Mouse (Mus musculus) regulatory T cell (primary cell): ENCODE measurements around the gene Vps72.
"Not testable (repeated sequence)": the region's sequence is repeated elsewhere in the genome, so short reads cannot be mapped to it uniquely, and the experiment has no call there.

ENCODE experiments used
- in situ Hi-C: fragments of 300-600 bp; cut with MboI, MseI; formaldehyde crosslinking; loops from one replicate; pipeline ENCODE4 v1.15.1; 2025; ENCODE audit warnings: high pct_unique_total_duplicates

The Vps72 gene

GRCm38 (mm10) chr3:95133680-95134101 lies 22.9 kb downstream of the Vps72 start, which contains the start of the genes Scnm1 and Lysmd1:
TSS of gene Scnm1 (minus strand) at chr3:95134011.
TSS of gene Lysmd1 (plus strand) at chr3:95134088.
- in situ Hi-C loops, result no loop called here

GRCm38 (mm10) chr3:95134133-95134532 lies 23.3 kb downstream of the Vps72 start:
- in situ Hi-C loops, result not testable (repeated sequence)

DNA sequence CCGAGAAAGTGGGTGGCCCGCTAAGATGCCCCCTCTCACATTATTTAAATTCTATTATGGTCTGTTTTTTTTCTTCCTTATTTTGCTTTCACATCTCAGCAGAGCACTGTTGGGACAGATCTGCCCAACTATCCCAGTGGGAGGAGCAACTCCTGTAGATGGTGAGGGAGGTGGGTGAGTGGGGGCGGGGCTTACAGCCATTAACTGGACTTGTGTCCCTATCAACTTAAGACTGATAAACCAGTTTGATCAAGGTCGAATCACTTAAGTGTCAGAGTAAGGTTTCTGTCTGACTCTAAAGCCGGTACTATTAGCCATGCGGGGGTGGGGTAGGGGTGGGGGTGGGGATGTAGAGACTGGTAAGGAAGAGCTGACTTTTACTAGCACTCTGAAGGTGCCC lies 24.2 kb downstream of the Vps72 start:
- in situ Hi-C loops, result loop anchor here (5.0 kb wide), 1 partner anchor 1208 kb away; no protein-coding TSS in a partner anchor

- in situ Hi-C loops, result loop anchor here (5.0 kb wide), 1 partner anchor 1208 kb away; no protein-coding TSS in a partner anchor
Measured at GRCm38 (mm10) chr3:95135433-95136052, 24.7 kb downstream of the Vps72 start.

- in situ Hi-C loops, result loop anchor here (5.0 kb wide), 1 partner anchor 1209 kb away; no protein-coding TSS in a partner anchor
Measured at GRCm38 (mm10) chr3:95136336-95136735, 25.5 kb downstream of the Vps72 start.

DNA sequence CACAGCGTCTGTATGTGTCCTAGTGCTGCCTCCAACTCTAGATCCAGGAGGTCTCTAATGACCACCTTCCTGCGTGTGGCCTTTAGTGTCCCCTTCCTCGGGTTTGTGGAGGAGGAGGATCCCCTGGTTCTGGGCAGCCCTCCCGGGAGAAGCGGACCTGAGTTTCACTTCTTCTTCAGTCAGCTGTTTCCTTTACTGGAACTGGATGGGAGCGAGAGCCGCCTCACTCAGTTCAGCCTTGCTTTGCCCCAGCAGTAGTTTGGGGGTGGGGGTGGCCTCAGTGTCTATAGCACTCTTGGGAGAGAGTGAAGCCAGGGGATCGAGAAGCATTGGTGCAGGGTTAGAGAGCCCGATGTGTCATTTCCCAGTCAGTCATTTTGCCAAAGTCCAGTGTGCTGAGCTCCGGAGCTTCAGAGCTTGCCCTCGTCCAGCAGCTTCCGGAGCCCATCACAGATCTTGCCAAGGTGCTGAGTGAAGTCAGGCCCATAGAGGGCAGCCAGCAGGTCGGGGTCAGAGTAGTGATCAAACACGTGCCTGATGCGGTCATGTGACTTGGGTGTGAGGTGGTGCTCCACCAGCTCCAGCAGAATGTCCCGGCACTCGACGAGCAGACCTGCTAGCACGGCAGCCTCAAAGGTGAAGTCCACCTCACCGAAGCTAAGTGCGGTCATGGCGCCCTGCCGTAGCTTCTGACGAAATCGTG lies 28.9 kb downstream of the Vps72 start:
- in situ Hi-C loops, result loop anchor here (5.0 kb wide), 1 partner anchor 1212 kb away; no protein-coding TSS in a partner anchor

- in situ Hi-C loops, result no loop called here
Measured at GRCm38 (mm10) chr3:95140289-95140595, 29.4 kb downstream of the Vps72 start.

DNA sequence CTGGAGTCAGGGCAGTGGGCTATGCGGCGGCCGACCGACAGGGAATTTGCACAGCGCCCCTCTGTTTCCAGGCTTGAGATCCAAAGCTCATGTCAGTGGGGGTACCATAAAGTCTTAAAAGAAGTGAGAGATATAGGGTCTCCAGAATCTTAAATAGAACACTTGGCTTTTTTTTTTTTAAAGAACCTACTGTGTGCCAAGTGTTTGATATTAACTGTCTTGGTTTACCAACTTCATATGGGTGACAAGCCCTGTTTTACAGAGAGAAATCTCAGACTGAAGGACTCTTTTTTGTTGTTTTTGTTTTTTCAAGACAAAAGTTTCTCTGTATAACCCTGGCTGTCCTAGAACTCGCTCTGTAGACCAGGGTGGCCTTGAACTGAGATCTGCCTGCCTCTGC lies 30.0 kb downstream of the Vps72 start:
- in situ Hi-C loops, result no loop called here

- in situ Hi-C loops, result no loop called here
Measured at GRCm38 (mm10) chr3:95141474-95141873, 30.7 kb downstream of the Vps72 start.

DNA sequence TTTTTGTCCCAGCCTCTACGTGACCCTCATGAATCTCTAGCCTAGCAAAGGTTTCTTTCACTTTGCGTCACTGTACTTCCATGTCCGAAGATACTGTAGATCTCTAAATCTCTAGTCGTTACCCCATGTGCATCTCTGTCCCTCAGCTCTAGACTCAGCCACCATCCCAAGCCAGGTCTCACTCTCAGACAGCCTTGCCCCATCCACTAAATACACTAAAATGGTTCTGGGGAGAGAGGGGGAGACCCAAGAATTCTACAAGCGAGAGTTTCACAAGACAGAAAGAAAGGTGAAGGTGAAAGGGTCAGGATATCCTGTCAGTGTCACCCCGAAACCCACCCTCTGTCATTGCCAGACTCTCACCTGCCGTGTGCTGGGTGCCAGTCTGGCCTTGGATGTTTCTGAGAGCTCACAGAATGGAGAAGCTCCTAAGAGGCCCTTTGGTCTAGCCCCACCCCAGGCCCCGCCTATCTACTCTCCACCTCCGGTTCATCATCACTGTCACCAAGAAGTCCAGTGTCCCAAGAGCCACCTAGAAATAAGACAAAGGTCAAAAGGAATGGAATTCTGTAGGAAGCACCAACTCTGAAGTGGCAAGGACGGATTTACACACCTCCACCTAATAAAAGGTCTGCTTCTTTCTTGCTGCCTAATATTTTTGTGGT lies 31.3 kb downstream of the Vps72 start, which contains the start of gene Tnfaip8l2:
Gene Tnfaip8l2 (minus strand): TSS at position 409 of the 665 bp plus-strand sequence.
- in situ Hi-C loops, result no loop called here

GRCm38 (mm10) chr3:95142617-95143011 lies 31.8 kb downstream of the Vps72 start:
- in situ Hi-C loops, result no loop called here

DNA sequence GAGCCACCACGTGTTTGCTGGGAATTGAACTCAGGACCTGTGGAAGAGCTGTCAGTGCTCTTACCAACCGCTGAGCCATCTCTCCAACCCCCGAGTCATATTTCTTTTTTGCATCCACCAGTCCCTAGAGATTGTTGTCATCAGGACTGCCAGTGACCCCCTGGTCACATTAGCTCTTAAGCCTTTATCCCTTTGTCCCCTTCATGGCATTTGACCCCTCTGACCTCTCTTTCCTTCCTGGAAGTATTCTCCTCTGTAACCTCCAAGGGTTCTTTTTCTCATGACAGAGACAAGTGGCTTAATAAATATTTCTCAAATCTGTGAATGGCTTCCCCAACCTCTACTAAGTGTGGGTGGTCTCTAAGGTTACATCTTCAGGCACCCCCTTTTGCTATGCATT lies 37.1 kb downstream of the Vps72 start:
- in situ Hi-C loops, result no loop called here

GRCm38 (mm10) chr3:95153874-95154273 lies 43.1 kb downstream of the Vps72 start:
- in situ Hi-C loops, result no loop called here

DNA sequence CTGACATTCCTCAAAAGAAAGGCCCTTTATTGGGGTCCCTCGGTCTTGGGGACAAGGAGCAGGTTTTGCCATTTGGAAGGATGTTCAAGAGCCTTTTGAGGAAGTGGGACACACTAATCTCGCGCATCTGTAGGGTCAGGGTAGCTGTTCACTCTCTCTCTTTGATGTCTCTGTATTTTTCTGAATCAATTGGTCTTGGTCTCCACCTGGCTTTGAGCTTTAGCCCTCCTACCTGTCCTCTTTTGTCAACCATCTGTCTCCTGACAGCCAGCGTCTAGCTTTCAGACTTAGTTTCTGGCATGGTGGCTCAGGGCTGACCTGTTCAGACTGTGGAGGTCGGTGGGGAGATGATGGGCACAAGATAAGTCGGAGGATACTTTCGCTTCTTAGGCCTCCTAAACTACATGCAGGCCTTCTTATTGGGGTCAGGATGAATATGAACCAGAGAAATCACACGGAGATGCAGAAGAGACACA lies 48.7 kb downstream of the Vps72 start:
- in situ Hi-C loops, result no loop called here

DNA sequence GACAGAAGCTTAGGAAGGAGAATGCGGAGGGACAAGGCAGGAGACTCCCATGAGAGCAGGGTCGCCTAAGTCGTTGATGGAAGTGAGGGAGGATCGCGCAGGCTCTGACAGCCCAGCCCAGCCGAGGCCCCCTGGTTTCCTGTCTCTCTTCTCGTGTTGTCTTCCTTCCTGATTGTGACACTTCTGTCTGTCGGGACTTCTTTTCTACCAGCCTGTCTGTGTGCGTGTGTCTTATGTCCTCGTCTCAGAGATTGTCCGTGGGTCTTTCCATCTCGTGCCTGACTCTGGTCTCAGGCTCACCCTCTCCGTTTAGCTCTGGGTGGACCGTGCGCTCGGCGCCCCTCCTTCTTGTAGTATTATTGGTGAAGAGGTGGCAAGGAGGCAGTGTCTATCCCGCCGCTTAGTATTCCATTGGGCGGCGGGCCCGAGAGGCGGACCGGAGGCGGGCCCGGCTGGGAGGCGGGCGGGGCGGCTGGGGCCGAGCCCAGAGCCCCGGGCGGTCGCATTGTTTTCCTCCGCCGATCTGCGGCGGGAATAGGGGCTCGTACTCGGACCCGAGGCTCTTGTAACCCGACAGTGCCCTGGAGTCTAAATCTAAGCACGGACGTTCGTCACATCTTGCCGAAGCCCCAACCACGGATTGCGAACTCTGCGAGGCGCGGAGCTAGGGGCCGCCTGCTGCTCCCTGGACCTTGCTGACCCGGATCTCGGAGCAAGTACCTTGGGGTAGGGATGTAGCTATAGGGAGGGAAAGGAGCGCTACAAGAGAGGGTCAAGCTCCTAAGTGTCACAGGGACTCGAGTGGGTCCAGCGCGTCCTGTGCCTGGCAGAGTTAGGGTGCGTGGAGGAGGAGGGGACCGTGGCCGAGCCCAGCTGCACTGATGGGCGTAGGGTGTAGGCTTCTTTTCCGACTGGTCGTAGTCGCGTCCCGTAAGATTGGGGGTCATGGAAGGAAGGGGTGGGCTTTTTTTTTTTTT lies 49.5 kb downstream of the Vps72 start, which contains the start of gene Sema6c:
Gene Sema6c (plus strand): TSS at position 471 of the 977 bp plus-strand sequence.
- in situ Hi-C loops, result loop anchor here (5.0 kb wide), 1 partner anchor 67 kb away; the partner anchor contains the start of gene Cdc42se1

- in situ Hi-C loops, result loop anchor here (5.0 kb wide), 1 partner anchor 66 kb away; the partner anchor contains the start of gene Cdc42se1
Measured at GRCm38 (mm10) chr3:95161041-95161551, 50.3 kb downstream of the Vps72 start.

GRCm38 (mm10) chr3:95161618-95162344 lies 51.0 kb downstream of the Vps72 start:
- in situ Hi-C loops, result loop anchor here (5.0 kb wide), 1 partner anchor 66 kb away; the partner anchor contains the start of gene Cdc42se1

GRCm38 (mm10) chr3:95162345-95162628 lies 51.5 kb downstream of the Vps72 start:
- in situ Hi-C loops, result loop anchor here (5.0 kb wide), 1 partner anchor 65 kb away; the partner anchor contains the start of gene Cdc42se1

- in situ Hi-C loops, result loop anchor here (5.0 kb wide), 1 partner anchor 64 kb away; the partner anchor contains the start of gene Cdc42se1
Measured at GRCm38 (mm10) chr3:95163419-95164255, 52.8 kb downstream of the Vps72 start.
